15 mouse cellular contexts compared by ENCODE assay signal in genomic region chr11:80503281-80503680, GRCm38 (mm10). TPM values are rescaled to one million over a fixed set of nuclear protein-coding genes. Genes with fewer than 3 reads are reported as not detected.
DNase-seq lines count a peak whose midpoint lies in the region; ATAC-seq lines count a peak whose summit lies in the region.
"Had no signal": no experiment of that assay in that cellular context is flagged by ENCODE, and none has a peak within 500 bp of the region (broad histone marks: within the 10 kb centered on the region; RNA-seq: fewer than 3 reads in every experiment).

No protein-coding gene starts in this region.

- WGBS in embryonic facial prominence, embryonic 10.5 days, result 84% methylated on average over 6 of the region's 6 CpGs
- WGBS in forebrain, embryonic 12.5 days, result 74% methylated on average over 6 of the region's 6 CpGs
- 70% methylated on average over 6 of the region's 6 CpGs for WGBS in hindbrain, embryonic 15.5 days
- 66% methylated on average over 6 of the region's 6 CpGs for WGBS in midbrain, embryonic 16.5 days

- intact Hi-C loops in left cerebral cortex, postnatal 4 days (cut with DNase I), result no loop called here

- no peak for ATAC-seq in forebrain, embryonic 12.5 days (ENCODE audit: low FRiP score)
- ATAC-seq in hindbrain, embryonic 15.5 days (ENCODE audit: low FRiP score, low read depth), result no peak
- 0 out of 2 replicates have a peak, but pooled peaks have one; percentile 1 for ATAC-seq in midbrain, embryonic 16.5 days
- ATAC-seq: Patski had no signal

- DNase-seq in embryonic facial prominence, embryonic 10.5 days (ENCODE audit: low spot score), result no peak
- no peak for DNase-seq in spleen, postnatal 36 days (ENCODE audit: low spot score in 2 of 2)
- no peak for DNase-seq in cerebellum, postnatal 36 days
- DNase-seq in left cerebral cortex, postnatal 4 days, result no peak
- no peak for DNase-seq in adrenal gland, postnatal 14 days
- DNase-seq: gastrocnemius, postnatal 10 days had no signal

- H3K4me2 ChIP-seq in forebrain, embryonic 12.5 days, result 0 out of 2 replicates have a peak overlapping the region, but pooled peaks have one; percentile 41
- no peak overlapping the region for H3K4me2 ChIP-seq in hindbrain, embryonic 15.5 days
- H3K4me2 ChIP-seq in midbrain, embryonic 16.5 days (ENCODE audit: low read length), result peak overlapping the region; percentile 40; the same call in 1 of the 2 replicates
- H3K4me2 ChIP-seq: heart, embryonic 13.5 days; lung, embryonic 15.5 days had no signal

- no peak overlapping the region for H3K4me3 ChIP-seq in embryonic facial prominence, embryonic 10.5 days
- no peak overlapping the region for H3K4me3 ChIP-seq in forebrain, embryonic 12.5 days (replicated peaks)
- H3K4me3 ChIP-seq in hindbrain, embryonic 15.5 days, result no peak overlapping the region
- no peak overlapping the region for H3K4me3 ChIP-seq in midbrain, embryonic 16.5 days (ENCODE audit: low read depth, low read length)
- H3K4me3 ChIP-seq: erythroblast, embryonic 14.5 days; heart, embryonic 13.5 days; lung, embryonic 15.5 days had no signal

- H3K9ac ChIP-seq in forebrain, embryonic 12.5 days, result peak overlapping the region; percentile 38; the same call in 1 of the 2 replicates
- H3K9ac ChIP-seq in hindbrain, embryonic 15.5 days, result no peak overlapping the region
- H3K9ac ChIP-seq in midbrain, embryonic 16.5 days (ENCODE audit: low read depth, low read length), result peak overlapping the region; percentile 68
- H3K9ac ChIP-seq: lung, embryonic 15.5 days had no signal

- H3K4me1 ChIP-seq in embryonic facial prominence, embryonic 10.5 days, result peaks cover 38% of the 10 kb centered on the region
- H3K4me1 ChIP-seq in forebrain, embryonic 12.5 days, result peaks cover 58% of the 10 kb centered on the region
- H3K4me1 ChIP-seq in hindbrain, embryonic 15.5 days (replicated peaks), result peaks cover 52% of the 10 kb centered on the region
- H3K4me1 ChIP-seq in midbrain, embryonic 16.5 days (ENCODE audit: control insufficient read depth, insufficient read depth, low read length), result peaks cover 53% of the 10 kb centered on the region

- no peaks in the 10 kb centered on the region for H3K27me3 ChIP-seq in embryonic facial prominence, embryonic 10.5 days (replicated peaks; ENCODE audit: low read depth, poor library complexity, severe bottlenecking)
- H3K27me3 ChIP-seq in forebrain, embryonic 12.5 days, result no peaks in the 10 kb centered on the region
- H3K27me3 ChIP-seq in hindbrain, embryonic 15.5 days, result no peaks in the 10 kb centered on the region
- H3K27me3 ChIP-seq in midbrain, embryonic 16.5 days (ENCODE audit: control insufficient read depth, insufficient read depth, low read depth, low read length), result no peaks in the 10 kb centered on the region
- H3K27me3 ChIP-seq: heart, embryonic 13.5 days; lung, embryonic 15.5 days; Patski had no signal

- no peaks in the 10 kb centered on the region for H3K36me3 ChIP-seq in embryonic facial prominence, embryonic 10.5 days (replicated peaks)
- no peaks in the 10 kb centered on the region for H3K36me3 ChIP-seq in forebrain, embryonic 12.5 days (replicated peaks)
- no peaks in the 10 kb centered on the region for H3K36me3 ChIP-seq in hindbrain, embryonic 15.5 days
- no peaks in the 10 kb centered on the region for H3K36me3 ChIP-seq in midbrain, embryonic 16.5 days (ENCODE audit: control insufficient read depth, insufficient read depth, low read length)
- H3K36me3 ChIP-seq: heart, embryonic 13.5 days; lung, embryonic 15.5 days had no signal

- no peaks in the 10 kb centered on the region for H3K9me3 ChIP-seq in embryonic facial prominence, embryonic 10.5 days
- no peaks in the 10 kb centered on the region for H3K9me3 ChIP-seq in forebrain, embryonic 12.5 days
- no peaks in the 10 kb centered on the region for H3K9me3 ChIP-seq in hindbrain, embryonic 15.5 days
- H3K9me3 ChIP-seq in midbrain, embryonic 16.5 days (replicated peaks; ENCODE audit: control insufficient read depth, low read length, poor library complexity, severe bottlenecking), result no peaks in the 10 kb centered on the region
- H3K9me3 ChIP-seq: heart, embryonic 13.5 days; lung, embryonic 15.5 days had no signal

- peak overlapping the region; percentile 86 for H3K27ac ChIP-seq in embryonic facial prominence, embryonic 10.5 days (replicated peaks)
- H3K27ac ChIP-seq in forebrain, embryonic 12.5 days, result peak overlapping the region; percentile 97
- H3K27ac ChIP-seq in hindbrain, embryonic 15.5 days (replicated peaks), result peak overlapping the region; percentile 98
- H3K27ac ChIP-seq in midbrain, embryonic 16.5 days (ENCODE audit: low read length), result peak overlapping the region; percentile 100
- H3K27ac ChIP-seq: heart, embryonic 13.5 days; kidney, postnatal 0 days; lung, embryonic 15.5 days; stomach, postnatal 0 days had no signal

RNA-seq across cellular contexts. Expression of gene Cdk5r1, which starts 26.5 kb away (rescaled TPM):
- polyA plus RNA-seq in embryonic facial prominence, embryonic 10.5 days (2016; fragmentation: Nextera tagmentation; extraction: Ambion mirVana), result 4.1 and 4.8 TPM in 2 replicates
- 54.0 and 63.9 TPM in 2 replicates for polyA plus RNA-seq in forebrain, embryonic 12.5 days (2016; fragmentation: Nextera tagmentation; extraction: Ambion mirVana)
- 81.6 and 90.9 TPM in 2 replicates for polyA plus RNA-seq in hindbrain, embryonic 15.5 days (2015; fragmentation: Nextera tagmentation; extraction: Ambion mirVana)
- polyA plus RNA-seq in midbrain, embryonic 16.5 days (2015; fragmentation: Nextera tagmentation; extraction: Ambion mirVana), result 90.2 and 91.0 TPM in 2 replicates
- total RNA-seq in left cerebral cortex, postnatal 4 days (2021), result 100 to 1,000 TPM; 380 to 382 TPM
- total RNA-seq in adrenal gland, postnatal 14 days (2021), result 2.6 and 4.7 TPM in 2 replicates
